Mouse (Mus musculus) heart, postnatal 10 days (tissue): ENCODE data around the gene Dynll1. TPM values are rescaled to one million over a fixed set of nuclear protein-coding genes. Genes with fewer than 3 reads are reported as not detected.
A peak's percentile ranks its signal among the peaks of the same experiment; 100 is the strongest.

Experiments
- DNase-seq, 2 experiments: peaks; one replicate each; pipeline ENCODE4 v3.0.0; 2021
- intact Hi-C: fragments of 180-260 bp; cut with DNase I; formaldehyde crosslinking; loops from one replicate; pipeline ENCODE4 v1.15.1; 2025
- total RNA-seq, 2 experiments: library from RNA; stranded (reverse); gene quantifications; 2 replicates each; pipeline ENCODE4 v1.2.3; 2021

Gene Dynll1
- 100 to 1,000 TPM; 183 to 245 TPM for total RNA-seq

DNA sequence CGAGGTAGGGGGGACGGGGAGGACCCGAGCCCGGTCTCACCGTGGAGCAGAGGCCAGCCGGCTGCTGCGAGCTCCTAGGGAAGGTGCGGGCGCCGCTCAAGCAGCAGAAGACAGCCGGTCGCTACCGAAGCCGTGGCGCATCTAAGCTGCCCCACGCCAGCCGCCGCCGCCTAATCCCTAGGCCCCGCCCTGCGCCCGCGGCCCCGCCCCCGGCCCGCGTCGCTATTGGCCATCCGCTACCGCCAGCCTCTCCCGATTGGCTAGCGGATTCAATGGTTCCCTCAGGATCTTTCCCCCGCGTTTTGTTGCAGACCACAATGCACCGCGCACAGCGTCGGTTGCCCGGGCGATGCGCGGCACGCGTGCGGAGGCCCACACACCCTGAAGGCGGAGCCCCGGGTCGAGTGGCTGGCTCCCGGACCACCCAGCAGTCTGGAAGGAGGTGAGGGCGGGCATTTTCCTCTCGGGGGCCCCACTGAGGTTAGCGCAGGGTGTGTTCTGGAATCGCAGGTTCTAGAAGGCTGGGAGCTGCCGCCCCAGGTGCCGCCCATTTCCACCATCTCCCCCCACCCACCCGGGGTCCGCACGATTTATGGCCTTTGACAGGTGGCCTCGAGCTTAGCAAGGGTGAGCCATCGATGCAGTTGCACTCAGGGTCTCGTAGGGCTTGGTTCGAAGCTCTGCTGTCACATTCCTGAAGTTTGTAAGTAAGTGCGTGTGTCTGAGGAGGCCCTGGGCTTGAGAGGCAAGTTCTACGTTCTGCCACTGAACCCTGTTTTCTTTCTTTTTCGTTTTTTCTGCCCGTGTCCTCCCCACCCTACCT lies at the start of gene Dynll1:
Gene Dynll1, minus strand, starts transcription at position 208 of the 823 bp plus-strand sequence.
- peak; percentile 100 for DNase-seq
- intact Hi-C loops, result loop anchor here (1.0 to 2.0 kb wide), 5 partner anchors 18 to 48 kb away; partner anchors contain the start of genes Coq5, Cox6a1, Gatc and Srsf9

DNA sequence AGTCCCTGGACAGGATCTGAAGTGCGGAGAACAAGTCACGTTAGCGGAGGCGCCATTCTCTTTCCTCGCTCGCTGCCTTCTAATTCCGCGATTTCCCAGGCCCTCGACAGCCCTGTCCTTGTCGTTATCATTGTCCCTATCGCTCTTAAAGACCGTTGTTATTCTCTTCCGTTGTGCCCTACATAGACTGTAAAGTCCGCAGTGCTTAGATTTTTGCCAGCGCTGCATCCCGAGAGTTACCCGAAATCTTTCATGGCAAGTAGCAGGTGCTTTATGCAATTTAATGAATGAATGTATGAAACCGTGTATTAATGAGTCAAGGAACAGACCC lies 48.4 kb upstream of the Dynll1 start:
- DNase-seq, result no peak
- intact Hi-C loops, result loop anchor here (2.0 kb wide), 2 partner anchors 48 to 112 kb away; partner anchors contain the start of gene Dynll1

DNA sequence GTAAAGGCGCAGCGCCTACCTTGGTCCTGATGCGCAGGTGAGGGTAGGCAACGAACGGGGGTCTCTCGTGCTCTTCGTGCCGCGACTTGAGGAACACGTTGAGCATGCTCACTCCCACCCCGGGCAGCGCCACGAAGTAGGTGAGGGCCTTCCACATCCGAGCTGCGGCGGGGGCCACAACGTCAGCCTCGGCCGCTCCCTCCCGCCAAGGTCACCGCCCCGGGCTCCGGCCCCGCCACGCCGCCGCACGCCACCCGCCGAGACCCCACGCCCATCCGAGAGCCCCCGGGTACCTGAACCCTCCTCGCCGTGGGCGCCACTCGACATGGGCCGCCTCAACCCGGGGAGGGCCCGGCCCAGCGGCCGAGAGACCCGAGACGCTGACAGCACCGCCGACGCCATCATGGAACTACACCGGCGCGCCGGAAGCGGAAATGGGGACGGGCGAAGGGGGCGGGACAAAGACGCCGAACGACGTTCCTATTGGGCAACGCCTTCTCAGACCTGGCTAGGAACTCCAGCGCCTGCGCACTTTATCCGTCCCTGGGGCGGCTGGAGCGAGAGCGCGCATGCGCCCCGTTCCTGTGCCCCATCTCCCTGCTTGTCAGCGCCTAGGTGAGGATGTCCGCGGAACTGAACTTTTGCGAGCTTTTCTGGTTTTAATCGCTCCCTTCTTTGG lies 47.9 kb upstream of the Dynll1 start, which contains the start of gene Cox6a1:
Gene Cox6a1, minus strand, starts transcription at position 436 of the 679 bp plus-strand sequence.
- intact Hi-C loops, result loop anchor here (2.0 kb wide), 2 partner anchors 48 to 112 kb away; partner anchors contain the start of gene Dynll1
- DNase-seq, result peak; percentile 99

DNA sequence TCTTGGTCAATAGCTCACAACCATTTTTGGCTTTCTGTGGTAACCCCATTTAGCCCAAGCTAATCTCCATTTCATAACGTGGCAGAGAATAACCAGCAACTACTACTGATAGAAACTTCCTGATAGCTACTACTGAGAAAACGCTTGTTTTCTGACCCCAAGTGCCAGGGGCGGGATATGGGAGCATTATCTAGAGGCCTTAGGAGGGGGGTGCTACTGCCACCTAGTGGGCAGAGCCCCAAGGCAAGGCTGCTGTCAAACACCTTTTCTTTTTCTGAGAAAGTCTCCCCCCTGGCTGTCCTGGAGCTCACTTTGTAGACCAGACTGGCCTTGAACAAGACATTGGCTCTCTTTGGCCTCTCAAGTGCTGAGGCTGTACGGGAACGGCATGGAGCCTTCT lies 46.8 kb upstream of the Dynll1 start:
- intact Hi-C loops, result no loop called here

DNA sequence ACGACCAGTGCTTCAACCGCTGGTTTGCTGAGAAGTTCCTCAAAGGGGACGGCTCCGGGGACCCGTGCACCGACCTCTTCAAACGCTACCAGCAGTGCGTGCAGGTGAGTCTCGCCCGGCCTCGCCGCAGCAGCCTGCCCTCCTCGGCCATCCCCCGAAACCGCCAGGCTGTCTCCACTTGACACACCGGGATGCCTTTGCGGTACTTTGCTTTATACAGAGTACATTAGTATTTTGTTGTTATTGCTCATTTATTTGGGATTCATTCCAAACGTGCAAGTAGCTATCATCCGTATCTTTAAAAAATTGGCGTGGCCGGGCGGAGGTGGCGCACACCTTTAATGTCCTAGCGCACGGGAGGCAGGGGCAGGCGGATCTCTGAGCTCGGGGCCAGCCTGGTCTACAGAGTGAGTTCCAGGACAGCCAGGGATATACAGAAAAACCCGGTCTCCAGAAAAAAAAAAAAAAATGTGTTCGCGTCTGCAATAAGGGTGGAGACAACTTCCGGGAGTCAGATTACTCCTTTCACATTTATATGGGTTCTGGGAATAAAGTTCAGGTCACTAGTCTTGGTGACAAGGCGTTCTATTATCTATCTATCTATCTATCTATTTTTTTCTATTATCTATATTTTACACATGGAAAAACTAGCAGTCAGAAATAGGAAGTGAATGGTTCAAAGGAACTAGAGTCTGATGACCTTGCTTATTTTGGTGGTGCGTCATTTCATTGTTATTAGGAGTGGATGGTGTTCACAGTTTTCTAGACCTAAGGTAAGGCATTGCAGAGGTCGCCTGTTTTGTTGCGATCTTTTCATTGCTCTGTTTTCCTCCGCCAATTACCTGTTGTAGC lies 40.7 kb upstream of the Dynll1 start:
- intact Hi-C loops, result loop anchor here (2.0 to 5.0 kb wide), 3 partner anchors 15 to 59 kb away; partner anchors contain the start of genes Dynll1 and Srsf9
- no peak for DNase-seq

More for the DNA sequence above, 46.8 kb upstream of the Dynll1 start:
- DNase-seq, result peak; percentile 85 to 89

DNA sequence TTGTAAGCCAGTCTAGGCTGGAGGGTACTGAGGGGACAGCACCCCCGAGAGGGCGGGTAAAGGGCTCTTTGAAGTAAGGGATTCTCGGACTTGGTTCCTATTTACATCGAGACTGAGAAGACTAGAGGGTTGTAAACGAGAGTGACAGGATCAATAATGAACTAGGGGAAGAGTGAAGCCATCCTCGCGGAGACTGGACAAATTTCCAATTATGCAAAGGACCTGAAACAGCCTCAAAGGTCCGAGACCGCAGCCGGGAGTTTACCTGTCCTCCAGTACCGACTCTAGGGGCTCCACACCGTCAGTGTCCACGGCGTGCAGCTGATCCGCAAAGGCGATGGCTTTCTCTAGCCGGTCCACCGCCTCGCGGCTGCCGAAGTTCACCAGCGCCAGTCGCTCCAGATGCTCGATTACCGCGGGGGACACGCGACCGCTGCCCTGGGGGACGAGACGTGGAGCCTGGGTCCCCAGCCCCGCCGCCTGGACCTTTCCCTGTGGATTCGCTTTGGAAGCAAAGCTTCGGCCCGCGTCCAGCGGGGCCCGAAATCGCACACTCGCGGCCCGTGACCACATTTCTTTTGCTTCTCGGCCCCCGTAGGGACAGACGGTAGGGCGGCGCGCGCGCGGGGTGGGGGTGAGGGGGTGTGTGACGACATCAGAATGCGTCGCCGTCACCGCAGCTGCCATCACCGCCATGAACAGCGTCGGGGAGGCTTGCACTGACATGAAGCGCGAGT lies 39.9 kb upstream of the Dynll1 start, which contains the start of the genes Gatc and Triap1:
Gene Gatc, minus strand, starts transcription at position 602 of the 737 bp plus-strand sequence.
Gene Triap1, plus strand, starts transcription at position 649 of the 737 bp plus-strand sequence.
- intact Hi-C loops, result loop anchor here (2.0 to 5.0 kb wide), 3 partner anchors 14 to 58 kb away; partner anchors contain the start of genes Dynll1 and Srsf9
- peak; percentile 92 to 94 for DNase-seq

DNA sequence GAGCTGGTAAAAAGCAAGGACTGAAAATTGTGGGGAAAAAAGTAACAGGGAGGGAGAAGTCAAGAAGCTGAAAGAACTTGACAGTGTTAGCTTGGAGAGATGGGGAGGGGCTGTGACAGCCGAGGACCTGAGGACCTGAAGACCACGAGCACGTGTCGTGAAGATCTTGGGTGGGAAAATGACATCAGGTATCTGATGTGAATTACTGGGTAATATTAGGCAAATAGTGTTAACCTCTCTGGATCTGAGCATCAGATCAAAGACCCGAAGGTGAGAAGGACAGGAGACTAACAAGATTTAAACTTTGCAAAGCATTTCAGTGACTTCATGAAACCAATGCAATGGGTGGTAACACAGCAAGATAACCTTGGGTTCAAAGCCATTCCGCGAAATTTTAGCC lies 39.2 kb upstream of the Dynll1 start:
- intact Hi-C loops, result loop anchor here (2.0 to 5.0 kb wide), 3 partner anchors 13 to 58 kb away; partner anchors contain the start of genes Dynll1 and Srsf9
- no peak for DNase-seq

DNA sequence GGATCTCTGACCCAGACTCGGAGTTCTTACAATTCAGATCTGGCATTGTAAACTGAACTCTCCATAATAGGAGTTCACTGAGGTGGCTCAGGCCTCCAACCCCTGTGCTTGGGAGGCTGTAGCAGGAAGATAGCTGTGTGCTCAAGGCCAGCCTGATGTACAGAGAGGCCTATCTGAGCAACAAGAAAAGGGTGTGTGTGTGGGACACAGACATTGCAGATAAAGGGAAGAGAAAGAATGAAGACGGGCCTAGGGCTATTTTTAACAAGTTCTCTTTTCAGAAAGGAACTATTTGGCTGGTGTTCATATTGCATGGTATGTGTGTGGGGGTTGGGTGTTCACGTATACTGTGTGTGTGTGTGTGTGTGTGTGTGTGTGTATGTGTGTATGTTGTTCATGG lies 32.8 kb upstream of the Dynll1 start:
- intact Hi-C loops, result no loop called here

DNA sequence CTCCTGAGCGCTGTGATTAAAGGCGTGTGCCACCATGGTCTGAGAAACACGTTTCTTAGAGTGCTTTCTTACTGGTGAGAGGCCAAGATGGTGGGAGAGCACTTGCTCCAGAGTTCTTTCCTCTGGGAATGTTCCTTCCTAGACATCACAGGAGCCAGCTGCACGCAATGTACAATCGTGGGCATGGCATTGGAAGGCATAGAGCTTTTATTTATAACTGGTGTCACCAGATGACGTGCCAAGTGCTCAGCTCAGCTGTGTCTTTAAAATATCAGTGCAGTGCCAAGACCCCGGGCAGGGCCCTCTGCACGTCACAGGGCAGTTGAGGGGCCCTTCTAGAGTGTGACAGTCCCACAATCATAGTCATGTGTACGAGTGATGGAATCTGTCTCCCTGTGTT lies 30.2 kb upstream of the Dynll1 start:
- peak in 1 of 2 experiments; percentile 39 for DNase-seq
- intact Hi-C loops, result no loop called here

More for the DNA sequence above, 32.8 kb upstream of the Dynll1 start:
- no peak for DNase-seq

DNA sequence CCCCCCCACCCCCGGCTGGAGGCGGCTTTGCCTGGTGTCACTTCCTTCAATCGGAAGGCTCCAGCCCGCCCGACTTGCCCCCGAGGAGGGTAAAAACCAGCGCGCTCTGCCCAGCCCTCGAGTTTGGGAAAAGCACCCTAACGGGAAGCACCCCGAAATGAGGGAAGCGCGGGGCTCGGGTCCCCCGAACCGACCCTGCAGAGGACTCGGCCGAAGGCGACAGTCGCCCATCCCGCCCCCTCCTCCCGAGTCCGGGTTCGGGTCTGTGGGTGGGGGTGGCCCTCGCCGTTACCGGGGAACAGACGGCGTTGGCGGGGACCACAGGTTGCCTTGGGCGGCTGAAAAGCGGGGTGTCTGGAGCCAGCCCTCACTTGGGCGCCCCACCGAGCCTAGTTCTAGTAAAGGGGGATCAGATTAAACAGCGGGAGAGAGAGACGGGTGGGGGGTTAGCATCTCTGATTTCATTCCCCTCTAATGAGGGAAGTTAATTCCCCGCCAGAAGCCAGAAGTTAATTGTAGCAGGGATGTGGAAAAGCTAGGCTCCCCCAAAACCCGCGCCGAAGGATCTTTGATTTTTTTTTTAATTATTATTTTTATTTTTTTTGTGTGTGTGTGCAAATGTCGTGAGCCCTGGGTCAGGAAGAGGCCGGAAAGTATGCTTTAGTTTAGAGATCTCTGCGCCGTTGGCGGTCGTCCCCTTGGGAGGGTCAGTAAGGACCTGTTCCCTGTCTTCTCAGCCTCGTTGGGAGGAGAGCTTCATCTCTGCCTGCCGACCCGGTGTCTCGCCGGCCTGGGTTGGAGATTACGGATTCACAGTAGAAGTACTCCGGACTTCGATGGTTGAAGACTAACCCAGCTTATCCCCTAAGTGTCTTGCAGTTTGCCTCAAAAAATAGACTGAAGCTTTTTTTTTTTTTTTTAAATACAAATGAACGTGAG lies 27.1 kb upstream of the Dynll1 start:
- peak; percentile 42 to 47 for DNase-seq
- intact Hi-C loops, result loop anchor here (1.0 to 5.0 kb wide), 3 partner anchors 13 to 36 kb away; partner anchors contain the start of genes Dynll1, Gatc and Triap1

DNA sequence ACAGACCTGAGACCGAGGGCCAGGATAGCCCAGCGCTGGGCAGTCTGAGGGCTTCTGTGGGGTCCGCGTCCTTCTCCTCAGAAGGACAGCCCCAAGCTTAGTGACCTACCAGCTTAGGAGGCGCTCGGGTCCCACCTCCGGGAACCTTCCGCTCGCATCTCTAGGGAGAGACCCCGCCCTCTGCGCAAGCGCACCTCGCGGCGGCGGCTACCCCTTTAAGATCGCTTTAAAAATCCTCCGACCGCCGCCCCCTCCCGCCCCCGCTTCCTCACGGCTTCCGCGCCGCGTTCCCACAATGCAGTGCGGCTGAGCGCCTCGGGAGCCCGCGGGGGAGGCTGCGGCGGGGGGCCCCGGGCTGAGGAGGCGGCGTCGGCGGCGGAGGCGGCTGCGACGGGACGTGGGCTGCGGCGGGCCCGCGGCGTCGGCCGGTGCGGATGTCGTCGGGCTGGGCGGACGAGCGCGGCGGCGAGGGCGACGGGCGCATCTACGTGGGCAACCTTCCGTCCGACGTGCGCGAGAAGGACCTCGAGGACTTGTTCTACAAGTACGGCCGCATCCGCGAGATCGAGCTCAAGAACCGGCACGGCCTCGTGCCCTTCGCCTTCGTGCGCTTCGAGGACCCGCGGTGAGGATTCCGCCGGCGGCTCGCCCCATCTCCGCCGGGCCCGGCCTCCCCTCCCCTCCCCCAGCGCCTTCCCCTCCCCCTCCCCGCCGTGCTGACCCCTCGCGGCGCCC lies 26.2 kb upstream of the Dynll1 start, which contains the start of gene Srsf9:
Gene Srsf9, plus strand, starts transcription at position 303 of the 735 bp plus-strand sequence.
- intact Hi-C loops, result loop anchor here (1.0 to 5.0 kb wide), 3 partner anchors 14 to 35 kb away; partner anchors contain the start of genes Dynll1, Gatc and Triap1
- peak; percentile 97 for DNase-seq

DNA sequence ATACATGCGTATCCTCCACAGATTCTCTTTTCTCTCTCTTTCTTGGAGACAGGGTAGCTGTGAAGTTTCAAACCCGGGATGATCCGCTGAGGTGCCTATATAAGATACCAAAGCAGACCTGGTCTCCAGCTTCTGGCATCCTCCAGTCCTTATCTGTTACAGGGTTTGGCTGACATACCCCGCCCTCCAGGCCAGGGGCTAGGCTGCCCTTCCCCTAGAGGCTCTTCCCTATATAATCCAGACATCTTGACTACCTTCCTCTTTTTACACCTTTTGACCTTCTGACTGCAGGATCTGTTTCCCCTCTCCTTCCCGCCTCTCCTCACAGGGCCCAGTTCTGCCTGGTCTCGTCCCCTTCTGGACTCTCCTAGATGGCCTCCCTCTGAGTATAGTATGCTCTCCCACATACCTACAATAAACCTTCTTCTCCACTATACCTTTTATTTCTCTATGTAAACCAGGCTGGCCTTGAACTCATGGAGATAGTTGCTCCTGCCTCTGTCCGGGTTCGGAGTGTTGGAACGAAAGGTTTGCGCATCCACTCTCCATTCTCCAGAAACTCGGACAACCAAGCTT lies 25.5 kb upstream of the Dynll1 start:
- intact Hi-C loops, result loop anchor here (2.0 to 5.0 kb wide), 2 partner anchors 14 to 34 kb away; partner anchors contain the start of genes Gatc and Triap1
- DNase-seq, result peak; percentile 29 to 42

DNA sequence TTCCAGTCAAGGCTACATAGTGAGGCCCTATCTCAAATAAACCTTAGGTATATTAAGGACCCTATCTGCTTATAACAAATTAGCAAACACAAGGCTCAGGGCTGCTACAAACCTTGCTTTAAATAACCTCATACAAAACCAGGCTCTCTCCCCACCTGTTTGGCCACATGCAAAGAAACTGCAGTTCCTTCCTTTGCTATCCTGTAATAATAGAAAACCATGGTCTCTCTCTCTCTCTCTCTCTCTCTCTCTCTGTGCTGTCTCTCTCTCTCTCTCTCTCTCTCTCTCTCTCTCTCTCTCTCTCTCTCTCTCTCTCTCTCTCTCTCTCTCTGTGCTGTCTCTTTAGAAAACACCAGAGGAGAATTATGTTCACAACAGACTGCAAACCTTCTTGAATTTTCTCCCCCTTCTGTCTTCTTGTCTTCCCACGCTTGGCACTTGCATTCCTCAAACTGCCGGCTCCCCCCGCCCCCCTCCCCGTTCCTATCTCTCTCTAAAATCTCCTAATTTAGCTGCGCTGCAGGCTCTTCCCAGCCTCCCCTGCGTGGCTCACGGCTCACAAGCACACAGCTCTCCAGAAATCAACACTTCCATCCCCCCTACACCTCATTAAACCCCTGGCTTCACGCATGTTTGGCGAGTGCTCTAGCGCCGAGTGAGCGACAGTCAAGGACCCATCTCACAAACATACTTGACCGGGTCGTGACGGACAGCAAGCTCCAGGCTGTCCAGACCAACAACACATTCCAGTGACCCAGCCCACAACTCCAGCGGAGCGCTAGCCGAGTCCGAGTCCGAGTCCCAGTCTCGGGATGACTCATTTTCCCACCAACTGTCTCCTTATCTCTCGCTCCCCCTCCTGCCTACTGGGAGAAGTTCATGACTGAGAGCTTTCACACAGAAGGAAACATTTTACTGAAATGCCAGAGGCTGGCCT lies 18.5 kb upstream of the Dynll1 start:
- intact Hi-C loops, result loop anchor here (2.0 kb wide), 1 partner anchor 18 kb away; the partner anchor contains the start of gene Dynll1
- peak; percentile 83 to 84 for DNase-seq

DNA sequence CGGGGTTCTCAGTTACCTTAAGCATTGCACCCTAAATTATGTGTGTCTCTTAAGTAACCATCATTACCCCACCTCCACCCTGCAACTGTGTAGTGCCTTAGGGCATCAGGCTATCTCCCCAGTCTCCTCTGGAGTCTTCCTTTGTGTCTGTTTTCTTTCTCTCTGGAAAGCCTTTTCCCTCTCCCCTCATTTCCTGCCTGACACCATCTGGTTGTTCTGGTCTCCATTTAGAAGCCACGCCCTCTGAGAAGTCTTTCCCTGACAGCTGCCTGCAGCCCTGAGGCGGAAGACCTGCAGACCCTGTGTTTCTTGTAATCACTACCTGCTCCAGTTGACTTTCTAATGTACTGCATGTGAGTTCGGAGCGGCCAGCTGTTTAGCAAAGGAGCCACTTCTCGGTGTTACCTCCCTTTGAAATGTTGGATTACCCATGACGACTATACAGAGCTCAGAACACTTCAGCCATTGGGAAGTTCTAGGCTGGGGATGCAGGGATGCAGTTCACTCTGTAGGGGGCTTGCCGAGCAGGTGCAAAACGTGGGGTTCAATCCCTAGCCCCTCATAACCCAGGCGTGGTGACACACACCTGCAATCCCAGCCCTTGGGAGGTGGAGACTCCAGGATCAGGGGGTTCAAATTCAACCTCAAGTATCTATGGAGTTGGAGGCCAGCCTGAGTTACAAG lies 17.0 kb upstream of the Dynll1 start:
- peak; percentile 34 to 35 for DNase-seq
- intact Hi-C loops, result loop anchor here (2.0 kb wide), 1 partner anchor 17 kb away; the partner anchor contains the start of gene Dynll1
